Mouse (Mus musculus) embryonic facial prominence, embryonic 12.5 days (tissue): ENCODE results near the gene Alk. TPM values are rescaled to one million over a fixed set of nuclear protein-coding genes. Genes with fewer than 3 reads are reported as not detected.

Experiments used
- ATAC-seq: fragments of 200-750 bp; cut with Nextera tagmentation; 2 replicates; pipeline ENCODE4 v1.8.0; 2017; ENCODE audit not compliant: insufficient number of reproducible peaks, insufficient read depth, low FRiP score, low TSS enrichment
- H3K27ac ChIP-seq: fragments of 300-500 bp; sonication (generic); 2 replicates; pipeline ENCODE4 v1.5.1; 2016; ENCODE audit warnings: mild to moderate bottlenecking
- H3K27me3 ChIP-seq: fragments of 300-500 bp; sonication (generic); 2 replicates; pipeline ENCODE4 v1.6.1; 2016; ENCODE audit warnings: mild to moderate bottlenecking, moderate library complexity
- H3K36me3 ChIP-seq: fragments of 300-500 bp; sonication (generic); 2 replicates; pipeline ENCODE4 v1.6.1; 2016; ENCODE audit warnings: mild to moderate bottlenecking
- H3K4me1 ChIP-seq: fragments of 300-500 bp; sonication (generic); 2 replicates; pipeline ENCODE4 v1.6.1; 2016
- H3K4me2 ChIP-seq: fragments of 300-500 bp; sonication (generic); replicated peaks from 2 replicates; pipeline ENCODE4 v1.6.1; 2016; ENCODE audit warnings: mild to moderate bottlenecking, moderate library complexity
- H3K4me3 ChIP-seq: fragments of 300-500 bp; sonication (generic); 2 replicates; pipeline ENCODE4 v1.5.1; 2016; ENCODE audit warnings: mild to moderate bottlenecking
- H3K9ac ChIP-seq: fragments of 300-500 bp; sonication (generic); 2 replicates; pipeline ENCODE4 v1.6.1; 2016; ENCODE audit warnings: mild to moderate bottlenecking, moderate library complexity
- H3K9me3 ChIP-seq: fragments of 300-500 bp; sonication (generic); 2 replicates; pipeline ENCODE4 v1.6.1; 2016; ENCODE audit warnings: mild to moderate bottlenecking, moderate library complexity
- WGBS: fragments of 180-500 bp; shearing (Covaris S2); methylation state at CpG from one replicate; pipeline ENCODE4 v1.1.7; 2016; 5-methylcytosine and 5-hydroxymethylcytosine counted together
- polyA plus RNA-seq: library from polyadenylated mRNA; unstranded; fragments of >200 nt; fragmentation: Nextera tagmentation; extraction: Ambion mirVana; gene quantifications from 2 replicates; pipeline ENCODE4 v1.2.1, GENCODE M21; 2016

Gene Alk
- polyA plus RNA-seq, 1 experiment from 2014 or later = 1.0 TPM

GRCm38 (mm10) chr17:71875492-71875891 lies 728.9 kb downstream of the Alk start:
- H3K36me3 ChIP-seq = no peaks in the 10 kb centered on the region
- H3K27ac ChIP-seq = no peak overlapping the region
- H3K4me2 ChIP-seq = no peak overlapping the region
- 74% methylated on average over 7 of the region's 7 CpGs for WGBS
- no peaks in the 10 kb centered on the region for H3K27me3 ChIP-seq
- ATAC-seq = peak; percentile 22; the same call in 1 of the 2 replicates
- no peak overlapping the region for H3K4me3 ChIP-seq
- no peak overlapping the region for H3K9ac ChIP-seq
- H3K9me3 ChIP-seq = no peaks in the 10 kb centered on the region
- H3K4me1 ChIP-seq = no peaks in the 10 kb centered on the region

- Histone ChIP-seq H3K36me3 (no peaks in the 10 kb centered on the region), H3K4me1 (no peaks in the 10 kb centered on the region), H3K4me3 (no peak overlapping the region), H3K9ac (no peak overlapping the region), H3K27me3 (0 out of 2 replicates have a peak, but pooled peaks cover 1% of the 10 kb centered on the region), H3K4me2 (no peak overlapping the region), H3K27ac (no peak overlapping the region), H3K9me3 (no peaks in the 10 kb centered on the region)
- no peak for ATAC-seq
- 83% methylated on average over 9 of the region's 9 CpGs for WGBS
Measured at GRCm38 (mm10) chr17:71874795-71875194, 729.6 kb downstream of the Alk start.

GRCm38 (mm10) chr17:71874077-71874476 lies 730.4 kb downstream of the Alk start:
- 36% methylated on average over 6 of the region's 6 CpGs for WGBS
- H3K9me3 ChIP-seq = no peaks in the 10 kb centered on the region
- ATAC-seq = no peak
- H3K9ac ChIP-seq = no peak overlapping the region
- H3K4me1 ChIP-seq = no peaks in the 10 kb centered on the region; the same call in 1 of the 2 replicates
- 0 out of 2 replicates have a peak, but pooled peaks cover 5% of the 10 kb centered on the region for H3K27me3 ChIP-seq
- H3K36me3 ChIP-seq = no peaks in the 10 kb centered on the region
- no peak overlapping the region for H3K27ac ChIP-seq
- H3K4me3 ChIP-seq = no peak overlapping the region
- no peak overlapping the region for H3K4me2 ChIP-seq

DNA sequence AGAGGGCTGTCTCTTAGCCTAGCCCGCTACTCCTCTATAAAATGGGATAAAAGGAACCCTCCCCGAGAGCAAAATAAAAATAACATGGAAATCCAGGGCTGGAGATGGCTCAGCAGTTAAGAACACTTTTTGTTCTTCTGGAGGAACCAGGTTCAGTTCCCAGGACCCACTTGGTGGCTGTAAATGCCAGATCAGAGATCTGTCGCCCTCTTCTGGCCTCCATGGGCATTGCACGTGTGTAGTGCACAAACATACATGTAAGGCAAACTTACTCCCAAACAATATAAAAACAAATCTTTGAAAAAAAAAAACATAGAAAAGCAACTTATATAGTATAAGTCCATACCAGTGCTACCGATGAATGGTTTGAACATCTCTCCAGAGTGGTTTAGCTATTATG lies 731.5 kb downstream of the Alk start:
- no peak overlapping the region for H3K4me3 ChIP-seq
- 65% methylated on average over 5 of the region's 5 CpGs for WGBS
- H3K36me3 ChIP-seq = no peaks in the 10 kb centered on the region
- H3K9me3 ChIP-seq = no peaks in the 10 kb centered on the region
- no peaks in the 10 kb centered on the region; the same call in 1 of the 2 replicates for H3K4me1 ChIP-seq
- no peak overlapping the region for H3K27ac ChIP-seq
- no peak overlapping the region for H3K9ac ChIP-seq
- no peak overlapping the region for H3K4me2 ChIP-seq
- no peak for ATAC-seq
- H3K27me3 ChIP-seq = 0 out of 2 replicates have a peak, but pooled peaks cover 5% of the 10 kb centered on the region

GRCm38 (mm10) chr17:71871981-71872380 lies 732.4 kb downstream of the Alk start:
- H3K4me3 ChIP-seq = no peak overlapping the region
- no peaks in the 10 kb centered on the region; the same call in 1 of the 2 replicates for H3K4me1 ChIP-seq
- 82% methylated on average over 7 of the region's 7 CpGs for WGBS
- ATAC-seq = no peak
- H3K36me3 ChIP-seq = no peaks in the 10 kb centered on the region
- no peak overlapping the region for H3K9ac ChIP-seq
- H3K27ac ChIP-seq = no peak overlapping the region
- H3K9me3 ChIP-seq = no peaks in the 10 kb centered on the region
- no peak overlapping the region for H3K4me2 ChIP-seq
- 0 out of 2 replicates have a peak, but pooled peaks cover 5% of the 10 kb centered on the region for H3K27me3 ChIP-seq

- Histone ChIP-seq H3K9ac (no peak overlapping the region), H3K9me3 (no peaks in the 10 kb centered on the region), H3K36me3 (no peaks in the 10 kb centered on the region), H3K4me3 (no peak overlapping the region), H3K4me2 (no peak overlapping the region), H3K27ac (no peak overlapping the region), H3K27me3 (0 out of 2 replicates have a peak, but pooled peaks cover 5% of the 10 kb centered on the region), H3K4me1 (no peaks in the 10 kb centered on the region; the same call in 1 of the 2 replicates)
- 81% methylated on average over 1 of the region's 1 CpGs for WGBS
- ATAC-seq = no peak
Measured at GRCm38 (mm10) chr17:71870641-71871040, 733.8 kb downstream of the Alk start.

GRCm38 (mm10) chr17:71870232-71870621 lies 734.2 kb downstream of the Alk start:
- Histone ChIP-seq H3K9me3 (no peaks in the 10 kb centered on the region), H3K9ac (no peak overlapping the region), H3K4me2 (no peak overlapping the region), H3K36me3 (no peaks in the 10 kb centered on the region), H3K27me3 (0 out of 2 replicates have a peak, but pooled peaks cover 5% of the 10 kb centered on the region), H3K27ac (no peak overlapping the region), H3K4me1 (no peaks in the 10 kb centered on the region; the same call in 1 of the 2 replicates), H3K4me3 (no peak overlapping the region)
- 88% methylated on average over 8 of the region's 8 CpGs for WGBS
- ATAC-seq = no peak

DNA sequence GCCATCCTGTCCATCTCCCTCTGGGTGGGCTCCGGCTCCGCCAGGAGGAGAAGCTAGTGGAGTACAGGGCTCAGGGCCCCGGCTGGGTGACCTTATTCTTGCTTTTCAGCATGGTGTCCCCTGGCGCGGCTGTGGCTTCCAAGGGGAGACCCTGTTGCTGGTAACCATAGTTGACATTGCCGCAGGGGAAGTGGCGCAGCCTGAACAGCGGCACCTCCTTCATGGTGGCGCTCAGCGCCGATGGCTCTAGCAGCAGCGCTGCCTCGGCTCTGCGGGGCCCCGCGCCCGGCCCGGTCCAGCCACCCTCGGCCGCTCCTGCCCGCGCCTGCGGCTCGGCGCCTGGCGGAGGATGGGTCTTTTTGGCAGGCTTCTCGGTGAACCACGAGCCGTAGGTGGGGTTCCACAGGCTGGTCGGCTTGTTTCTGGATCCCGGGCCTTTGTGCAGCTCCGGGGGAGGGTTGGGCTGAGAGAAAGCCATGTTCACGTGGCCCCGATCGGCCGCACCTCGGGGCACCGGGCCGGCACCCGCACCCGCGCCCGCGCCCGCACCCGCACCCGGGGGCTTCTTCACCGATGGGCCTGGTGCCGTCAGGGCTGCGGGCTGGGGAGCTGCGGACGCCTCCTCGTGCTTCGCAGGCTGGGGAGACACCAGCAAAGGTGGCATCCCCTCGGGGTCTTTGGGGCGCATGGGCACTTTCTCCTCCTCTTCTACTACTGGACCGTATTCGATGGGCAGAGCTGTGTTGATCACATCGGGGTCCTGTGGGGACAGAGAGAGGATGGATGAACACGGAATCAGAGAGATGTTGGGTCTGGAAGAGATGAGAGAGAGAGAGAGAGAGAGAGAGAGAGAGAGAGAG lies 734.8 kb downstream of the Alk start:
- H3K27ac ChIP-seq = no peak overlapping the region
- no peaks in the 10 kb centered on the region for H3K36me3 ChIP-seq
- H3K4me2 ChIP-seq = peak overlapping the region; percentile 85
- H3K9me3 ChIP-seq = no peaks in the 10 kb centered on the region
- peak overlapping the region; percentile 70 for H3K9ac ChIP-seq
- peak overlapping the region; percentile 46 for H3K4me3 ChIP-seq
- ATAC-seq = peak; percentile 60
- no peaks in the 10 kb centered on the region; the same call in 1 of the 2 replicates for H3K4me1 ChIP-seq
- 0 out of 2 replicates have a peak, but pooled peaks cover 5% of the 10 kb centered on the region for H3K27me3 ChIP-seq
- 6% methylated on average over 60 of the region's 60 CpGs for WGBS

DNA sequence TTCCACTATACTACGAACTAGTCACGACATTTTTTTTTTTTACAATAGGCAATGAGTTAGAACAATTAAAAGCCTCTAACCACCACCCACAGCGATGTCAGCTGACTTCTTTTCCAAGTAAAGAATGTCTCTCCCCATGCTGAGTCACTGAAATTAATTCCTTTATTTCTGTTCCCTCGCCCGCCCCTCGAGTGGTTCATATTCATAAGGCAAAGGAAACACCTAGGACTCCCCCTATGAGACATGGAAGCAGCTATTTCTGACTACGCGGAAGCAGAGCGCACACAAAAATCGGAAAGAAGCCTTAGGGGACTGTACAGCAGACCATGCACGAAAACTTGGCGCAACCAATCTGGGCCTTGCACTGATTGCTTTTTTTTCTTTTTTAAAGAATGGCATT lies 735.6 kb downstream of the Alk start:
- no peak overlapping the region for H3K4me2 ChIP-seq
- no peaks in the 10 kb centered on the region for H3K9me3 ChIP-seq
- H3K27me3 ChIP-seq = 0 out of 2 replicates have a peak, but pooled peaks cover 5% of the 10 kb centered on the region
- H3K36me3 ChIP-seq = no peaks in the 10 kb centered on the region
- WGBS = 82% methylated on average over 12 of the region's 12 CpGs
- no peaks in the 10 kb centered on the region; the same call in 1 of the 2 replicates for H3K4me1 ChIP-seq
- H3K4me3 ChIP-seq = no peak overlapping the region
- H3K27ac ChIP-seq = no peak overlapping the region
- ATAC-seq = no peak
- no peak overlapping the region for H3K9ac ChIP-seq

GRCm38 (mm10) chr17:71867892-71868291 lies 736.5 kb downstream of the Alk start:
- no peak overlapping the region for H3K4me3 ChIP-seq
- no peak overlapping the region for H3K4me2 ChIP-seq
- H3K27ac ChIP-seq = no peak overlapping the region
- no peaks in the 10 kb centered on the region for H3K9me3 ChIP-seq
- H3K4me1 ChIP-seq = no peaks in the 10 kb centered on the region; the same call in 1 of the 2 replicates
- ATAC-seq = no peak
- WGBS = 80% methylated on average over 2 of the region's 2 CpGs
- H3K36me3 ChIP-seq = no peaks in the 10 kb centered on the region
- H3K9ac ChIP-seq = no peak overlapping the region
- 0 out of 2 replicates have a peak, but pooled peaks cover 5% of the 10 kb centered on the region for H3K27me3 ChIP-seq

DNA sequence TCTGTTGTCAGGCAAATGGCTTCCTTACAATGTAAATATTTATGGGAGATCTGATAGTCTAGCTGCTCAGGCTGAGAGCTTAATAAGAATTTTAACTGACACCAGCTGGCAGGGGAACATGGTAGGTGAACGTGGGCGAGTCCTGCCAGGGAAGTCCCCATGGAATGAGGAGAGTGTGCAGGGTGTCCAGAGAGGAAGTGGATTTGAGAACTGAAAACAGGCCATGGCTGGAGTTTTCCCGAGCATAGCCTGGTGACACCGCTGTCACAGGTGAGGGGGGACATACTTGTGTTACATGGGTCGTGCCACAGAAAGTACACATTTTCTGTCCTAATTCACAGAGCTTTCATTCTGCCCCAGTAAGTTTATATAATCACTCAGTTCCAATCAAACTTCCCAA lies 739.0 kb downstream of the Alk start:
- WGBS = 54% methylated on average over 5 of the region's 5 CpGs
- ATAC-seq = no peak
- Histone ChIP-seq H3K4me1 (no peaks in the 10 kb centered on the region; the same call in 1 of the 2 replicates), H3K36me3 (no peaks in the 10 kb centered on the region), H3K27ac (no peak overlapping the region), H3K9me3 (no peaks in the 10 kb centered on the region), H3K4me3 (no peak overlapping the region), H3K27me3 (0 out of 2 replicates have a peak, but pooled peaks cover 5% of the 10 kb centered on the region), H3K9ac (no peak overlapping the region), H3K4me2 (no peak overlapping the region)

- WGBS = 87% methylated on average over 8 of the region's 8 CpGs
- Histone ChIP-seq H3K27ac (no peak overlapping the region), H3K4me2 (no peak overlapping the region), H3K9me3 (no peaks in the 10 kb centered on the region), H3K27me3 (no peaks in the 10 kb centered on the region), H3K9ac (no peak overlapping the region), H3K4me1 (no peaks in the 10 kb centered on the region), H3K36me3 (peaks cover 6% of the 10 kb centered on the region; the same call in 1 of the 2 replicates), H3K4me3 (no peak overlapping the region)
- ATAC-seq = no peak
Measured at GRCm38 (mm10) chr17:71864039-71864438, 740.4 kb downstream of the Alk start.
